Mouse (Mus musculus) Muller cell, postnatal 12 days (primary cell): ENCODE measurements at regions not wholly inside any gene's neighbourhood (a gene's known extent, or its start where the extent isn't known, plus 50 kb on each side); places are given as distances from the start of the nearest gene placed in this dataset.

Experiments used
- DNase-seq: peaks from one replicate; pipeline ENCODE4 v3.0.0-alpha.2; 2015; ENCODE audit errors: inconsistent ontology term

DNA sequence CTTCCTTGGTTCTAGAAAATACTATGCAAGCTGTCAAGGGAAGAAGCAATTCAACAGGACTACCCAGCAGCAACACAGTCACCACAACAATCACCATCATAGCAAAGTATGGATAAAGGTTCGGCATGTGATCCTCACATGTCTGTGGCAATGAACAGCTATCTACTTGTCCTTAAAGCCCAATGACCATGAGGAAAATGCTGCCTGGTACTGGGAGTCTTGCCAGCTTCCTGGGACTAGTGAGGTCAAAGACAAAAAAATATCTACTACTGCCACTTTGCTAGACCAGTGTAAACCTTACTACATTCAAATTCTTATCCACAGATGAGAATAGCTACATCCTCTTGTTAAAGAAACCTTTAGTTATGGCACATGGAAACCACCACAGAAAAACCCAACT, 346.3 kb downstream of the Wdr20rt start:
- DNase-seq, result no peak

GRCm38 (mm10) chr12:65593559-65593958, 368.2 kb downstream of the Wdr20rt start:
- no peak for DNase-seq

- DNase-seq, result no peak
Measured at GRCm38 (mm10) chr12:65594075-65594474, 368.8 kb downstream of the Wdr20rt start.

- DNase-seq, result no peak
Measured at GRCm38 (mm10) chr12:65644232-65644631, 418.9 kb downstream of the Wdr20rt start.

DNA sequence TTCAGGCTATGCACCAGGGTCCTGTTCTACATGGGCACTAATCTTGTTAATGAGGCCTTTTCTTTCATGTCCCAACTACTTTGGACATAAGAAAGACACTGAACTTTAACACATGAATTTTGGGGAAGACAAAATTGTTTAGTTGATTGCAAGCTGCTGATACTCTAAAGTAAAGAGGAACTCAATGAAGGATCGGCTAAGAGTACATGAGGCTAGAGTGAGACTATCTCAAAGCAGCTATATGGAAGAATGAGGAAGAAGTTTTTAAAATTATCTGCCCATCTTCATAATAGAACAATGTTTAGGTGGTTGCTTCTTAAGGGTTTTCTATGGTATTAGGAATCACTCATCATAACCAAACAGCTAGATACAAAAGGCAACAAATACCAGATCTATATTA, 431.5 kb downstream of the Wdr20rt start:
- DNase-seq, result no peak

DNA sequence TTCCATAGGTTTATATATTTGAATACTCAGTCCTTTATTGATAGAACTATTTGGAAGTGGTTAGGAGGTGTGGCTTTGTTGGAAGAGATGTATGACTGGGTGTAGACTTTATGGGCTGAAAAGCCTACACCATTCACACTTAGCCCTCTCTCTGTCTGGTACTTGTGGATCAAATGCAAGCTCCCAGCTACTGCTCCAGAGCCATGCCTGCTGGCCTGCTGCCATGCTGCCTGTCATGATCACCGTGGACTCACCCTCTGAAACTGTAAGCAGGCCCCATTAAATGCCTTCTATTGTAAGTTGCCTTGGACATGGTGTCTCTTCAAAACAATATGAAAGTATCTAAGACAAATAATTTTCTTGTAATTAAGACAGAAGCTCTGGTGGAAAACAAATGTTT, 446.4 kb downstream of the Wdr20rt start:
- no peak for DNase-seq

GRCm38 (mm10) chr12:65673193-65673592, 447.9 kb downstream of the Wdr20rt start:
- no peak for DNase-seq

- no peak for DNase-seq
Measured at GRCm38 (mm10) chr12:65674916-65675660, 449.8 kb downstream of the Wdr20rt start.

DNA sequence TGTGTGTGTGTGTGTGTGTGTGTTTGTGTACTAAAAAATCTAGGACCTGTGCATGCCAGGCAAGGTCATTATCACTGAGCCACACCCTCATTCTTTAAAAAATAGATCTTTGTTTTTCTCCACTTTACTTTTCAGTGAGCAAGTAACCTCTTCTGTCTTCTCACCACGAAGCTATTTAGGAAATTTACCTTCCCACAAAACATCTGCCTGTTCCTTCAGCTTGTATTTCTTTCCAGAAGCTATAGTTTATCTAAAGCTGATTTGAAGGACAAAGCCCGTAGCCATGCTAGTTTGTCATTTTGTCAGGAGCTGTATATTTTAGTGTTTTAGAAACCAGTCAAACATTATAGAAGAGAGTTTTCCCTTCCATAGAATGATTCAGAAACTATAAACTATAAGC, 455.0 kb downstream of the Wdr20rt start:
- no peak for DNase-seq

GRCm38 (mm10) chr12:65681826-65682225, 456.5 kb downstream of the Wdr20rt start:
- DNase-seq, result no peak

DNA sequence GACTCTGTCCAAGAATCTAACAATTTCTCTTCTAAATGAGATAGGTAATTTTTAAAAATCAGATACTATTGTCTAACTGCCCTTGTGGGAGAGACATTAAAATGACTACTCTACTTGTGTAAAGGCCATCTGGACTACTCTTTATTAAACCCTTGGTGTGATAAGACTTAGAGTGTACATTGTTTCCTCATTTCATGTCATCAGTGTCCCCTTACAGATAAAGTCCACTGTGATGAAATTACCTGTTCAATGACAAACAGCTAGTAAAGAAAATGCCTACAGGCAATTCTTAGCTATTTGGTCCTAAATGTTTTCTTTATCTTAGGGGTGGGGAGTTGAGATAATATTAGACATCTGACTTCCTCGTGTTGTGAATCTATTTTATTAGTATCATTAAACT, 479.7 kb downstream of the Wdr20rt start:
- no peak for DNase-seq

GRCm38 (mm10) chr12:65712304-65712703, 487.0 kb downstream of the Wdr20rt start:
- DNase-seq, result no peak
